Mouse (Mus musculus): ENCODE measurements at regions not wholly inside any gene's neighbourhood (a gene's known extent, or its start where the extent isn't known, plus 50 kb on each side); places are given as distances from the start of the nearest gene placed in this dataset.
A peak's percentile ranks its signal among the peaks of the same experiment; 100 is the strongest.
"Not testable (repeated sequence)": the region's sequence is repeated elsewhere in the genome, so short reads cannot be mapped to it uniquely, and the experiment has no call there.

GRCm38 (mm10) chr14:19080001-19080400 is 185.9 kb upstream of the Ube2e2 start:
- DNase-seq: not testable (repeated sequence)

GRCm38 (mm10) chr14:19041984-19042760 is 148.1 kb upstream of the Ube2e2 start:
- peak; percentile 6 to 15 for DNase-seq

GRCm38 (mm10) chr14:19020102-19020501 is 126.0 kb upstream of the Ube2e2 start:
- no peak for DNase-seq

- no peak for DNase-seq
Measured at GRCm38 (mm10) chr14:19015406-19015805, 121.3 kb upstream of the Ube2e2 start.

- not testable (repeated sequence) for DNase-seq
Measured at GRCm38 (mm10) chr14:19013558-19013957, 119.5 kb upstream of the Ube2e2 start.

- no peak for DNase-seq
Measured at GRCm38 (mm10) chr14:18983901-18984300, 89.8 kb upstream of the Ube2e2 start.

- DNase-seq: no peak
Measured at GRCm38 (mm10) chr14:18963864-18964263, 69.8 kb upstream of the Ube2e2 start.

- DNase-seq: no peak
Measured at GRCm38 (mm10) chr14:18963287-18963686, 69.2 kb upstream of the Ube2e2 start.

All from kidney, adult 8-10 months (tissue).